Mouse (Mus musculus): ENCODE data around the gene Slc28a3. TPM values are rescaled to one million over a fixed set of nuclear protein-coding genes. Genes with fewer than 3 reads are reported as not detected.
A peak's percentile ranks its signal among the peaks of the same experiment; 100 is the strongest.

Slc28a3 gene
- polyA plus RNA-seq, 1 experiment from 2014 or later = not detected

- Histone ChIP-seq H3K4me3 (ENCODE audit: low read depth, low read length) (no peak overlapping the region), H3K4me2 (replicated peaks; ENCODE audit: low read depth, low read length) (no peak overlapping the region), H3K9me3 (ENCODE audit: control insufficient read depth, low read length) (no peaks in the 10 kb centered on the region), H3K27me3 (ENCODE audit: control insufficient read depth, insufficient read depth, low read length) (no peaks in the 10 kb centered on the region), H3K27ac (ENCODE audit: low read depth, low read length) (no peak overlapping the region), H3K36me3 (ENCODE audit: control insufficient read depth, insufficient read depth, low read length) (no peaks in the 10 kb centered on the region), H3K9ac (ENCODE audit: low read depth, low read length) (no peak overlapping the region), H3K4me1 (replicated peaks; ENCODE audit: control insufficient read depth, insufficient read depth, low read length) (no peaks in the 10 kb centered on the region)
- WGBS = 45% methylated on average over 6 of the region's 6 CpGs
- no peak for ATAC-seq (ENCODE audit: low FRiP score)
- peak; percentile 76 for DNase-seq (ENCODE audit: low spot score)
These were observed 20.0 kb downstream of the Slc28a3 start for GRCm38 (mm10) chr13:58590630-58591029.

- DNase-seq (ENCODE audit: low spot score) (peak; percentile 89), ATAC-seq (ENCODE audit: low FRiP score) (no peak)
- Histone ChIP-seq H3K4me2 (replicated peaks; ENCODE audit: low read depth, low read length) (no peak overlapping the region; the same call in 1 of the 2 replicates), H3K9me3 (ENCODE audit: control insufficient read depth, low read length) (no peaks in the 10 kb centered on the region), H3K36me3 (ENCODE audit: control insufficient read depth, insufficient read depth, low read length) (no peaks in the 10 kb centered on the region), H3K27me3 (ENCODE audit: control insufficient read depth, insufficient read depth, low read length) (no peaks in the 10 kb centered on the region), H3K4me1 (replicated peaks; ENCODE audit: control insufficient read depth, insufficient read depth, low read length) (no peaks in the 10 kb centered on the region), H3K4me3 (ENCODE audit: low read depth, low read length) (no peak overlapping the region), H3K27ac (ENCODE audit: low read depth, low read length) (no peak overlapping the region), H3K9ac (ENCODE audit: low read depth, low read length) (no peak overlapping the region)
- WGBS = 3% methylated on average over 9 of the region's 9 CpGs
These were observed 21.2 kb downstream of the Slc28a3 start for GRCm38 (mm10) chr13:58589517-58589858.

- Histone ChIP-seq H3K9me3 (ENCODE audit: control insufficient read depth, low read length) (no peaks in the 10 kb centered on the region), H3K4me3 (ENCODE audit: low read depth, low read length) (no peak overlapping the region), H3K4me1 (replicated peaks; ENCODE audit: control insufficient read depth, insufficient read depth, low read length) (no peaks in the 10 kb centered on the region), H3K27me3 (ENCODE audit: control insufficient read depth, insufficient read depth, low read length) (no peaks in the 10 kb centered on the region), H3K27ac (ENCODE audit: low read depth, low read length) (no peak overlapping the region), H3K36me3 (ENCODE audit: control insufficient read depth, insufficient read depth, low read length) (no peaks in the 10 kb centered on the region), H3K9ac (ENCODE audit: low read depth, low read length) (no peak overlapping the region), H3K4me2 (replicated peaks; ENCODE audit: low read depth, low read length) (no peak overlapping the region; the same call in 1 of the 2 replicates)
- DNase-seq (ENCODE audit: low spot score) (no peak), ATAC-seq (ENCODE audit: low FRiP score) (no peak)
- WGBS = 57% methylated on average over 15 of the region's 15 CpGs
These were observed 21.8 kb downstream of the Slc28a3 start for GRCm38 (mm10) chr13:58588655-58589516.

- Histone ChIP-seq H3K27ac (ENCODE audit: low read depth, low read length) (no peak overlapping the region), H3K4me3 (ENCODE audit: low read depth, low read length) (no peak overlapping the region), H3K9ac (ENCODE audit: low read depth, low read length) (no peak overlapping the region), H3K4me2 (replicated peaks; ENCODE audit: low read depth, low read length) (no peak overlapping the region), H3K4me1 (replicated peaks; ENCODE audit: control insufficient read depth, insufficient read depth, low read length) (no peaks in the 10 kb centered on the region), H3K27me3 (ENCODE audit: control insufficient read depth, insufficient read depth, low read length) (no peaks in the 10 kb centered on the region), H3K9me3 (ENCODE audit: control insufficient read depth, low read length) (no peaks in the 10 kb centered on the region), H3K36me3 (ENCODE audit: control insufficient read depth, insufficient read depth, low read length) (no peaks in the 10 kb centered on the region)
- DNase-seq (ENCODE audit: low spot score) (no peak), ATAC-seq (ENCODE audit: low FRiP score) (no peak)
- 79% methylated on average over 7 of the region's 7 CpGs for WGBS
These were observed 22.7 kb downstream of the Slc28a3 start for GRCm38 (mm10) chr13:58587962-58588361.

- WGBS = 93% methylated on average over 9 of the region's 9 CpGs
- Histone ChIP-seq H3K36me3 (ENCODE audit: control insufficient read depth, insufficient read depth, low read length) (no peaks in the 10 kb centered on the region), H3K4me3 (ENCODE audit: low read depth, low read length) (no peak overlapping the region), H3K27me3 (ENCODE audit: control insufficient read depth, insufficient read depth, low read length) (no peaks in the 10 kb centered on the region), H3K4me2 (replicated peaks; ENCODE audit: low read depth, low read length) (no peak overlapping the region), H3K4me1 (replicated peaks; ENCODE audit: control insufficient read depth, insufficient read depth, low read length) (no peaks in the 10 kb centered on the region), H3K27ac (ENCODE audit: low read depth, low read length) (no peak overlapping the region), H3K9me3 (ENCODE audit: control insufficient read depth, low read length) (no peaks in the 10 kb centered on the region), H3K9ac (ENCODE audit: low read depth, low read length) (no peak overlapping the region)
- ATAC-seq (ENCODE audit: low FRiP score) (no peak), DNase-seq (ENCODE audit: low spot score) (no peak)
These were observed 44.5 kb downstream of the Slc28a3 start for GRCm38 (mm10) chr13:58566181-58566580.

- Histone ChIP-seq H3K9me3 (ENCODE audit: control insufficient read depth, low read length) (no peaks in the 10 kb centered on the region), H3K4me1 (replicated peaks; ENCODE audit: control insufficient read depth, insufficient read depth, low read length) (no peaks in the 10 kb centered on the region), H3K9ac (ENCODE audit: low read depth, low read length) (no peak overlapping the region), H3K36me3 (ENCODE audit: control insufficient read depth, insufficient read depth, low read length) (no peaks in the 10 kb centered on the region), H3K27me3 (ENCODE audit: control insufficient read depth, insufficient read depth, low read length) (no peaks in the 10 kb centered on the region), H3K27ac (ENCODE audit: low read depth, low read length) (no peak overlapping the region), H3K4me2 (replicated peaks; ENCODE audit: low read depth, low read length) (no peak overlapping the region), H3K4me3 (ENCODE audit: low read depth, low read length) (no peak overlapping the region)
- DNase-seq (ENCODE audit: low spot score) (no peak), ATAC-seq (ENCODE audit: low FRiP score) (no peak)
- 79% methylated on average over 15 of the region's 15 CpGs for WGBS
These were observed 50.1 kb downstream of the Slc28a3 start for GRCm38 (mm10) chr13:58560497-58561138.

GRCm38 (mm10) chr13:58558216-58558615, 52.5 kb downstream of the Slc28a3 start:
- WGBS = 80% methylated on average over 12 of the region's 12 CpGs
- Histone ChIP-seq H3K4me3 (ENCODE audit: low read depth, low read length) (no peak overlapping the region), H3K9me3 (ENCODE audit: control insufficient read depth, low read length) (no peaks in the 10 kb centered on the region), H3K27me3 (ENCODE audit: control insufficient read depth, insufficient read depth, low read length) (no peaks in the 10 kb centered on the region), H3K4me2 (replicated peaks; ENCODE audit: low read depth, low read length) (no peak overlapping the region), H3K9ac (ENCODE audit: low read depth, low read length) (no peak overlapping the region), H3K36me3 (ENCODE audit: control insufficient read depth, insufficient read depth, low read length) (no peaks in the 10 kb centered on the region), H3K4me1 (replicated peaks; ENCODE audit: control insufficient read depth, insufficient read depth, low read length) (no peaks in the 10 kb centered on the region), H3K27ac (ENCODE audit: low read depth, low read length) (no peak overlapping the region)
- ATAC-seq (ENCODE audit: low FRiP score) (no peak), DNase-seq (ENCODE audit: low spot score) (no peak)

- Histone ChIP-seq H3K36me3 (ENCODE audit: control insufficient read depth, insufficient read depth, low read length) (no peaks in the 10 kb centered on the region), H3K4me3 (ENCODE audit: low read depth, low read length) (no peak overlapping the region), H3K9ac (ENCODE audit: low read depth, low read length) (no peak overlapping the region), H3K9me3 (ENCODE audit: control insufficient read depth, low read length) (no peaks in the 10 kb centered on the region), H3K4me1 (replicated peaks; ENCODE audit: control insufficient read depth, insufficient read depth, low read length) (no peaks in the 10 kb centered on the region), H3K27me3 (ENCODE audit: control insufficient read depth, insufficient read depth, low read length) (no peaks in the 10 kb centered on the region), H3K27ac (ENCODE audit: low read depth, low read length) (no peak overlapping the region), H3K4me2 (replicated peaks; ENCODE audit: low read depth, low read length) (no peak overlapping the region)
- ATAC-seq (ENCODE audit: low FRiP score) (no peak), DNase-seq (ENCODE audit: low spot score) (peak; percentile 36)
- WGBS = 61% methylated on average over 1 of the region's 1 CpGs
These were observed 54.7 kb downstream of the Slc28a3 start for GRCm38 (mm10) chr13:58556018-58556417.

GRCm38 (mm10) chr13:58555561-58555960, 55.1 kb downstream of the Slc28a3 start:
- Histone ChIP-seq H3K4me3 (ENCODE audit: low read depth, low read length) (no peak overlapping the region), H3K36me3 (ENCODE audit: control insufficient read depth, insufficient read depth, low read length) (no peaks in the 10 kb centered on the region), H3K27ac (ENCODE audit: low read depth, low read length) (no peak overlapping the region), H3K27me3 (ENCODE audit: control insufficient read depth, insufficient read depth, low read length) (no peaks in the 10 kb centered on the region), H3K4me2 (replicated peaks; ENCODE audit: low read depth, low read length) (no peak overlapping the region), H3K9me3 (ENCODE audit: control insufficient read depth, low read length) (no peaks in the 10 kb centered on the region), H3K4me1 (replicated peaks; ENCODE audit: control insufficient read depth, insufficient read depth, low read length) (no peaks in the 10 kb centered on the region), H3K9ac (ENCODE audit: low read depth, low read length) (no peak overlapping the region)
- 63% methylated on average over 5 of the region's 5 CpGs for WGBS
- DNase-seq (ENCODE audit: low spot score) = no peak
- no peak for ATAC-seq (ENCODE audit: low FRiP score)
